Mouse (Mus musculus) heart, adult 2 months (tissue): ENCODE results near the gene Mfsd13b.

Experiments used
- CTCF ChIP-seq: fragments of 200-600 bp; IDR thresholded peaks from 2 replicates; pipeline ENCODE4 v1.8.1; 2022; ENCODE audit warnings: antibody characterized with exemption, mild to moderate bottlenecking, moderate library complexity
- EP300 ChIP-seq: fragments of 200-500 bp; IDR thresholded peaks from 2 replicates; pipeline ENCODE4 v1.6.1; 2011; ENCODE audit warnings: low read depth, low read length, control low read depth; ENCODE audit not compliant: insufficient read depth
- POLR2A ChIP-seq: fragments of 200-500 bp; IDR thresholded peaks from 2 replicates; pipeline ENCODE4 v1.6.1; 2011; ENCODE audit warnings: mild to moderate bottlenecking, low read depth, low read length, control low read depth; ENCODE audit not compliant: insufficient read depth

- 0 out of 2 replicates have a peak, but pooled peaks have one; percentile 14 for TF ChIP-seq CTCF
- TF ChIP-seq POLR2A: no peak
- no peak for TF ChIP-seq EP300
Observed at GRCm38 (mm10) chr7:120960601-120961000, 21.7 kb upstream of the Mfsd13b start.
